Mouse (Mus musculus) CH12.LX (cell line): ENCODE measurements around the gene Reep6. TPM values are rescaled to one million over a fixed set of nuclear protein-coding genes. Genes with fewer than 3 reads are reported as not detected.

Experiments used
- DNase-seq: peaks from one replicate; pipeline ENCODE4 v3.0.0-alpha.2; 2013; ENCODE audit errors: extremely low read depth
- H3K27ac ChIP-seq: 2 replicates; pipeline ENCODE4 v1.5.1; 2012; ENCODE audit warnings: low read depth, mild to moderate bottlenecking, control low read depth, moderate library complexity; ENCODE audit not compliant: insufficient read depth
- H3K27me3 ChIP-seq: replicated peaks from 2 replicates; pipeline ENCODE3; 2012; ENCODE audit warnings: inconsistent platforms
- H3K36me3 ChIP-seq, 2 experiments: replicated peaks in 1 of 2; 2 replicates each; pipeline versions ENCODE3 to v1.6.1; 2012; ENCODE audit warnings: inconsistent platforms in 1 of 2, low read length in 1 of 2, mild to moderate bottlenecking in 1 of 2, mixed read lengths in 1 of 2, moderate library complexity in 1 of 2; ENCODE audit not compliant: control insufficient read depth in 1 of 2, insufficient read depth in 1 of 2
- H3K4me1 ChIP-seq, 2 experiments: 2 replicates each; pipeline ENCODE4 v1.6.1; 2012; ENCODE audit warnings: inconsistent platforms in 1 of 2, moderate library complexity in 1 of 2; ENCODE audit not compliant: insufficient read depth in 2 of 2, control insufficient read depth in 1 of 2
- H3K4me2 ChIP-seq: 2 replicates; pipeline ENCODE4 v1.6.1; 2012; ENCODE audit warnings: low read depth, mild to moderate bottlenecking, control low read depth; ENCODE audit not compliant: poor library complexity, insufficient read depth, severe bottlenecking
- H3K4me3 ChIP-seq, 3 experiments: fragments of 150-350 bp in 1 of 3; sonication (generic) in 1 of 3; replicated peaks in 1 of 3; 2 replicates each; pipeline versions ENCODE3 to v1.5.1; 2011 to 2012; ENCODE audit warnings: low read depth in 2 of 3, low read length in 2 of 3, mild to moderate bottlenecking in 2 of 3, moderate library complexity in 2 of 3, control low read depth in 1 of 3, improper control_type of control experiment in 1 of 3, inconsistent platforms in 1 of 3, mixed read lengths in 1 of 3; ENCODE audit not compliant: poor library complexity in 1 of 3
- H3K79me2 ChIP-seq: replicated peaks from 2 replicates; pipeline ENCODE4 v1.6.1; 2012; ENCODE audit warnings: mild to moderate bottlenecking, moderate library complexity; ENCODE audit not compliant: control insufficient read depth, poor library complexity, insufficient read depth, severe bottlenecking; ENCODE audit errors: extremely low read depth
- H3K9ac ChIP-seq: 2 replicates; pipeline ENCODE4 v1.6.1; 2012; ENCODE audit warnings: low read depth, mild to moderate bottlenecking, control low read depth, moderate library complexity; ENCODE audit not compliant: insufficient read depth
- H3K9me3 ChIP-seq: replicated peaks from 2 replicates; pipeline ENCODE3; 2012; ENCODE audit warnings: low read length, inconsistent platforms, mixed read lengths
- BHLHE40 ChIP-seq: IDR thresholded peaks from 2 replicates; pipeline ENCODE4 v1.6.1; 2011; ENCODE audit warnings: mild to moderate bottlenecking, low read depth, low read length, improper control_type of control experiment
- CTCF ChIP-seq, 2 experiments: IDR thresholded peaks in 1 of 2; conservative IDR thresholded peaks in 1 of 2; 2 replicates each; pipeline ENCODE4 v1.5.1; 2011 to 2012; ENCODE audit warnings: low read depth in 2 of 2, low read length in 2 of 2, improper control_type of control experiment in 1 of 2, inconsistent platforms in 1 of 2, mild to moderate bottlenecking in 1 of 2, moderate library complexity in 1 of 2
- E2F4 ChIP-seq: IDR thresholded peaks from 2 replicates; pipeline ENCODE4 v1.6.1; 2011; ENCODE audit warnings: low read depth, low read length, improper control_type of control experiment; ENCODE audit not compliant: insufficient replicate concordance
- ELF1 ChIP-seq: IDR thresholded peaks from 2 replicates; pipeline ENCODE4 v1.6.1; 2014; ENCODE audit warnings: low read depth, mild to moderate bottlenecking, inconsistent platforms, low read length, improper control_type of control experiment
- EP300 ChIP-seq: IDR thresholded peaks from 2 replicates; pipeline ENCODE4 v1.6.1; 2011; ENCODE audit warnings: low read length, improper control_type of control experiment
- ETS1 ChIP-seq: conservative IDR thresholded peaks from 2 replicates; pipeline ENCODE4 v1.6.1; 2012; ENCODE audit warnings: low read depth, mild to moderate bottlenecking, inconsistent platforms, low read length, improper control_type of control experiment, moderate library complexity
- GABPA ChIP-seq: IDR thresholded peaks from 2 replicates; pipeline ENCODE4 v1.6.1; 2012; ENCODE audit warnings: low read depth, low read length, improper control_type of control experiment, inconsistent platforms; ENCODE audit not compliant: insufficient replicate concordance
- MAFK ChIP-seq: IDR thresholded peaks from 2 replicates; pipeline ENCODE4 v1.6.1; 2011; ENCODE audit warnings: low read length, improper control_type of control experiment; ENCODE audit not compliant: insufficient replicate concordance
- MEF2A ChIP-seq: IDR thresholded peaks from 2 replicates; pipeline ENCODE4 v1.6.1; 2014; ENCODE audit warnings: low read depth, mild to moderate bottlenecking, inconsistent platforms, low read length, improper control_type of control experiment, borderline replicate concordance
- MXI1 ChIP-seq: IDR thresholded peaks from 2 replicates; pipeline ENCODE4 v1.6.1; 2011; ENCODE audit warnings: mild to moderate bottlenecking, low read depth, low read length, improper control_type of control experiment
- MYC ChIP-seq: IDR thresholded peaks from 2 replicates; pipeline ENCODE4 v1.6.1; 2011; ENCODE audit warnings: low read depth, mild to moderate bottlenecking, improper control_type of control experiment, low read length
- PAX5 ChIP-seq: IDR thresholded peaks from 2 replicates; pipeline ENCODE4 v1.6.1; 2012; ENCODE audit warnings: low read length, inconsistent platforms, mixed read lengths
- POLR2A ChIP-seq: IDR thresholded peaks from 2 replicates; pipeline ENCODE4 v1.6.1; 2011; ENCODE audit warnings: low read depth, mild to moderate bottlenecking, improper control_type of control experiment, low read length
- RAD21 ChIP-seq: IDR thresholded peaks from 2 replicates; pipeline ENCODE4 v1.6.1; 2011; ENCODE audit warnings: low read depth, mild to moderate bottlenecking, low read length, improper control_type of control experiment, moderate library complexity
- SMC3 ChIP-seq: IDR thresholded peaks from 2 replicates; pipeline ENCODE4 v1.6.1; 2011; ENCODE audit warnings: low read depth, low read length, improper control_type of control experiment
- TCF12 ChIP-seq: IDR thresholded peaks from 2 replicates; pipeline ENCODE4 v1.6.1; 2014; ENCODE audit warnings: low read depth, mild to moderate bottlenecking, inconsistent platforms, low read length, improper control_type of control experiment
- UBTF ChIP-seq: IDR thresholded peaks from 2 replicates; pipeline ENCODE4 v1.6.1; 2012; ENCODE audit warnings: low read depth, mild to moderate bottlenecking, inconsistent platforms, low read length, improper control_type of control experiment, moderate library complexity
- USF1 ChIP-seq: IDR thresholded peaks from 2 replicates; pipeline ENCODE4 v1.6.1; 2014; ENCODE audit warnings: low read depth, mild to moderate bottlenecking, inconsistent platforms, low read length, improper control_type of control experiment
- USF2 ChIP-seq: conservative IDR thresholded peaks from 2 replicates; pipeline ENCODE4 v1.6.1; 2011; ENCODE audit warnings: low read depth, low read length, improper control_type of control experiment
- ZKSCAN1 ChIP-seq: IDR thresholded peaks from 2 replicates; pipeline ENCODE4 v1.6.1; 2012; ENCODE audit warnings: low read depth, inconsistent platforms, low read length, improper control_type of control experiment, borderline replicate concordance
- ZMIZ1 ChIP-seq: IDR thresholded peaks from 2 replicates; pipeline ENCODE4 v1.6.1; 2012; ENCODE audit warnings: low read depth, mild to moderate bottlenecking, inconsistent platforms, low read length, improper control_type of control experiment
- ZNF384 ChIP-seq: IDR thresholded peaks from 2 replicates; pipeline ENCODE4 v1.6.1; 2012; ENCODE audit warnings: low read depth, low read length, improper control_type of control experiment, inconsistent platforms
- dilution Hi-C: fragments of 300-500 bp; cut with MboI; formaldehyde crosslinking; loops from 2 replicates; pipeline ENCODE4 v1.14.3; 2020; ENCODE audit warnings: low sequenced_read_pairs; ENCODE audit not compliant: extremely low pct_unique_long_range_greater_than_20kb, extremely low pct_ligation_motif_present
- in situ Hi-C: fragments of 300-500 bp; cut with MboI; formaldehyde crosslinking; loops from 3 replicates; pipeline ENCODE4 v1.14.3; 2019; ENCODE audit warnings: low sequenced_read_pairs, low pct_ligation_motif_present, low pct_unique_long_range_greater_than_20kb, mixed read lengths
- polyA plus RNA-seq: library from polyadenylated mRNA; unstranded; fragments of >175 nt; gene quantifications from 2 replicates; pipeline ENCODE4 v1.2.1, GENCODE M21; 2012; ENCODE audit warnings: low read depth; ENCODE audit not compliant: insufficient read length
- total RNA-seq, 2 experiments: library from RNA; depleted of rRNA; stranded (reverse); fragments of 300-350 nt in 1 of 2; fragments of >200 nt in 1 of 2; gene quantifications; 2 replicates each; pipeline ENCODE4 v1.2.3; 2012 to 2014

Gene Reep6
- total and polyA plus RNA-seq, 3 experiments: 0.48 to 7.5 (median 5.0) TPM

- Histone ChIP-seq H3K9me3 (peaks cover 14% of the 10 kb centered on the region), H3K27me3 (peaks cover 15% of the 10 kb centered on the region), H3K79me2 (no peaks in the 10 kb centered on the region), H3K4me3 (no peak overlapping the region), H3K4me2 (no peak overlapping the region), H3K9ac (no peak overlapping the region), H3K4me1 (peaks cover 6 to 15% of the 10 kb centered on the region in 2 experiments), H3K36me3 (no peaks in the 10 kb centered on the region), H3K27ac (no peak overlapping the region)
- dilution Hi-C loops: no loop called here
- DNase-seq: no peak
- TF ChIP-seq POLR2A (no peak), MEF2A (no peak), ELF1 (no peak), USF1 (no peak), UBTF (no peak), BHLHE40 (no peak), MAFK (no peak), MXI1 (no peak), PAX5 (no peak), GABPA (no peak), E2F4 (no peak)
- in situ Hi-C loops: loop anchor here (5.0 kb wide), 1 partner anchor 135 kb away; no protein-coding TSS in a partner anchor
Measured at GRCm38 (mm10) chr10:80372706-80373105, 43.0 kb downstream of the Reep6 start.

- DNase-seq: peak; percentile 70
Measured at GRCm38 (mm10) chr10:80374063-80374462, 44.3 kb downstream of the Reep6 start.

More at GRCm38 (mm10) chr10:80374063-80374462, 44.3 kb downstream of the Reep6 start:
- Histone ChIP-seq H3K4me2 (no peak overlapping the region), H3K9me3 (peaks cover 9% of the 10 kb centered on the region), H3K4me3 (no peak overlapping the region)
- TF ChIP-seq EP300 (no peak), TCF12 (no peak), ZKSCAN1 (no peak), RAD21 (peak; percentile 77), BHLHE40 (no peak), ETS1 (no peak), PAX5 (no peak), ZMIZ1 (no peak), MYC (no peak), USF2 (no peak), USF1 (no peak), CTCF (conservative IDR thresholded peaks at IDR 0.05 in 1 of 2, IDR thresholded peaks at IDR 0.05 in 1 of 2; ENCODE audit: low read depth in 2 of 2, low read length in 2 of 2) (peak; percentile 24 to 78; a peak in 3 of 4 replicates), ZNF384 (no peak), SMC3 (peak; percentile 47)
- TF ChIP-seq, all 38 proteins: peak for 3
- dilution Hi-C loops: no loop called here
- in situ Hi-C loops: loop anchor here (5.0 kb wide), 1 partner anchor 133 kb away; no protein-coding TSS in a partner anchor
- peaks cover 7% of the 10 kb centered on the region for H3K27me3 ChIP-seq
- no peaks in the 10 kb centered on the region for H3K79me2 ChIP-seq
- no peaks in the 10 kb centered on the region for H3K36me3 ChIP-seq
- H3K9ac ChIP-seq: no peak overlapping the region
- H3K27ac ChIP-seq: no peak overlapping the region
- H3K4me1 ChIP-seq: peaks cover 6 to 15% of the 10 kb centered on the region in 2 experiments
